8 mouse cellular contexts compared by ENCODE assay signal in the genomic region with DNA sequence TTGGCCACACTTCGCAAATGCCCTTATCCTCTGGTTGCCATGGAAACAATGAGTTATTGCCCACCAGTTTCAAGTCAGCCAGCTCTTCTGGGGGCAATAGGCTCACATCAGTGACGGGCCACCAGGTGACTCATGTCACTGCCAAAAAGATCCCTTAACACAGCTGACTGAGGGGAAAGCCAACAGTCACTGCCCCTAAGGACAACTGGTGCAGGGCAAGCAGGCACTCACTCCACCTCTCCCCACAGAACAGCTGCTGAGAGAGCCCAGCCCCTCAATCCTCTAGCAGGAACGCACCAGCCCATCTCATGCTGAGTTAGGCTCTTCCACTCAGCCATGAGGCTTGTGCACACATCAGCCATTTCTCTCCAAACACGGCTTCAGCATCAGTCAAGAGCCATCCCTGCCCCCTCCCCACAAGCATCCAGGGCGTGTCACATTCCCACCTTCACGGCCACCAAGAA.
DNase-seq lines count a peak whose midpoint lies in the region; ATAC-seq and TF ChIP-seq lines count a peak whose summit lies in the region.

No protein-coding gene starts in this region.

- no peaks in the 10 kb centered on the region for H3K9me3 ChIP-seq in MEL (replicated peaks; ENCODE audit: insufficient read depth, low read length)
- no peaks in the 10 kb centered on the region for H3K9me3 ChIP-seq in forebrain, embryonic 13.5 days (replicated peaks)
- no peaks in the 10 kb centered on the region for H3K9me3 ChIP-seq in limb, embryonic 13.5 days

- no peak for TF ChIP-seq RAD21 in MEL (IDR thresholded peaks at IDR 0.05; ENCODE audit: low read depth, low read length)

- H3K4me3 ChIP-seq in MEL (ENCODE audit: control insufficient read depth in 1 of 2, insufficient read depth in 1 of 2, low read depth in 2 of 2, low read length in 2 of 2) = peak overlapping the region; percentile 61 to 87
- peak overlapping the region; percentile 54 for H3K4me3 ChIP-seq in forebrain, embryonic 13.5 days
- peak overlapping the region; percentile 64 for H3K4me3 ChIP-seq in limb, embryonic 13.5 days

- H3K4me1 ChIP-seq in MEL (ENCODE audit: control insufficient read depth in 1 of 2, insufficient read depth in 2 of 2, low read length in 2 of 2) = peaks cover 0 to 24% of the 10 kb centered on the region in 2 experiments; a peak in 2 of 4 replicates
- H3K4me1 ChIP-seq in forebrain, embryonic 13.5 days = peaks cover 44% of the 10 kb centered on the region
- H3K4me1 ChIP-seq in limb, embryonic 13.5 days = peaks cover 84% of the 10 kb centered on the region

- no peak for TF ChIP-seq CTCF in MEL (IDR thresholded peaks at IDR 0.05 in 2 of 3, conservative IDR thresholded peaks at IDR 0.05 in 1 of 3; ENCODE audit: control insufficient read depth in 1 of 3, insufficient read depth in 1 of 3, low read depth in 2 of 3, low read length in 3 of 3, poor library complexity in 1 of 3, severe bottlenecking in 1 of 3)

- DNase-seq in kidney, adult 18-20 months = peak; percentile 12
- no peak for DNase-seq in kidney, adult 9 months
- no peak for DNase-seq in MEL (ENCODE audit: low read depth, low spot score)
- peak; percentile 45 for DNase-seq in retina, embryonic 14.5 days (ENCODE audit: low spot score)
- no peak for DNase-seq in adrenal gland, adult 8-10 months
- no peak for DNase-seq in right cerebral cortex, postnatal 36 days (ENCODE audit: low spot score in 2 of 2)

- H3K4me2 ChIP-seq in forebrain, embryonic 13.5 days = peak overlapping the region; percentile 78
- H3K4me2 ChIP-seq in limb, embryonic 13.5 days (replicated peaks) = peak overlapping the region; percentile 89

- H3K27me3 ChIP-seq in MEL (ENCODE audit: control insufficient read depth in 1 of 2, insufficient read depth in 2 of 2, low read length in 2 of 2) = no peaks in the 10 kb centered on the region
- no peaks in the 10 kb centered on the region for H3K27me3 ChIP-seq in forebrain, embryonic 13.5 days
- H3K27me3 ChIP-seq in limb, embryonic 13.5 days = no peaks in the 10 kb centered on the region

- no peak; a peak in 1 of 4 replicates for TF ChIP-seq POLR2A in MEL (IDR thresholded peaks at IDR 0.05; ENCODE audit: control insufficient read depth in 1 of 2, insufficient read depth in 1 of 2, low read depth in 1 of 2, low read length in 2 of 2, poor library complexity in 1 of 2)

- no peaks in the 10 kb centered on the region; the same call in 1 of the 2 replicates for H3K79me2 ChIP-seq in MEL (ENCODE audit: control insufficient read depth, insufficient read depth, low read length, poor library complexity)

- H3K27ac ChIP-seq in MEL (ENCODE audit: control insufficient read depth, low read depth, low read length) = no peak overlapping the region
- H3K27ac ChIP-seq in forebrain, embryonic 13.5 days = peak overlapping the region; percentile 90
- peak overlapping the region; percentile 99 for H3K27ac ChIP-seq in limb, embryonic 13.5 days

- peak; percentile 58 for ATAC-seq in forebrain, embryonic 13.5 days
- peak; percentile 45 for ATAC-seq in limb, embryonic 13.5 days (ENCODE audit: low FRiP score, low read depth)

- 7% methylated on average over 6 of the region's 6 CpGs for whole genome bisulfite sequencing in forebrain, embryonic 13.5 days
- WGBS in limb, embryonic 13.5 days = 5% methylated on average over 6 of the region's 6 CpGs

- peaks cover 0 to 2% of the 10 kb centered on the region in 2 experiments; a peak in 1 of 4 replicates for H3K36me3 ChIP-seq in MEL (ENCODE audit: control insufficient read depth in 1 of 2, insufficient read depth in 2 of 2, low read length in 2 of 2)
- no peaks in the 10 kb centered on the region for H3K36me3 ChIP-seq in forebrain, embryonic 13.5 days (ENCODE audit: poor library complexity, severe bottlenecking)
- no peaks in the 10 kb centered on the region for H3K36me3 ChIP-seq in limb, embryonic 13.5 days

- TF ChIP-seq EP300 in MEL (IDR thresholded peaks at IDR 0.05; ENCODE audit: low read depth in 1 of 2, low read length in 2 of 2) = no peak

- peak overlapping the region; percentile 89 for H3K9ac ChIP-seq in MEL (ENCODE audit: control insufficient read depth, low read depth, low read length, poor library complexity, severe bottlenecking)
- H3K9ac ChIP-seq in forebrain, embryonic 13.5 days = peak overlapping the region; percentile 84
- peak overlapping the region; percentile 94 for H3K9ac ChIP-seq in limb, embryonic 13.5 days

TF ChIP-seq in MEL, 35 proteins besides CTCF, POLR2A, EP300 and RAD21:
- TF ChIP-seq SIN3A (IDR thresholded peaks at IDR 0.05; ENCODE audit: low read length) = peak; percentile 61; the same call in 1 of the 2 replicates
- TF ChIP-seq NELFE (IDR thresholded peaks at IDR 0.05; ENCODE audit: low read depth, low read length) = peak; percentile 19; the same call in 1 of the 2 replicates
- peak; percentile 56 for TF ChIP-seq MAZ (IDR thresholded peaks at IDR 0.05; ENCODE audit: low read depth, low read length)
- TF ChIP-seq ETS1 (IDR thresholded peaks at IDR 0.05; ENCODE audit: low read depth, low read length) = 0 out of 2 replicates have a peak, but pooled peaks have one; percentile 23
- TF ChIP-seq GATA1 (IDR thresholded peaks at IDR 0.05; ENCODE audit: low read depth, low read length) = no peak

Comparison
In these comparisons a context has a peak if more than half of its experiments do, and no peak if none do; other contexts are left out.
1. DNase-seq: peak in kidney, adult 18-20 months (single experiment) and retina, embryonic 14.5 days (single experiment); none in kidney, adult 9 months (single experiment), MEL (single experiment), adrenal gland, adult 8-10 months (single experiment) and right cerebral cortex, postnatal 36 days (0 of 2).
2. Peak in every context shown above with its lines, with median percentiles within 50 percentile points of each other: H3K4me3 ChIP-seq and H3K9ac ChIP-seq.